Mouse (Mus musculus): ENCODE measurements at regions not wholly inside any gene's neighbourhood (a gene's known extent, or its start where the extent isn't known, plus 50 kb on each side); places are given as distances from the start of the nearest gene placed in this dataset.

GRCm38 (mm10) chr3:121902246-121902645 is 50.1 kb upstream of the Arhgap29 start:
- no peak for DNase-seq (ENCODE audit: low spot score in 2 of 2)

- DNase-seq (ENCODE audit: low spot score in 2 of 2): no peak
Measured at GRCm38 (mm10) chr3:121900429-121900844, 51.9 kb upstream of the Arhgap29 start.

GRCm38 (mm10) chr3:121897821-121898574 is 54.3 kb upstream of the Arhgap29 start:
- DNase-seq (ENCODE audit: low spot score in 2 of 2): no peak

GRCm38 (mm10) chr3:121893606-121894005 is 58.7 kb upstream of the Arhgap29 start:
- DNase-seq (ENCODE audit: low spot score in 2 of 2): no peak

- no peak for DNase-seq (ENCODE audit: low spot score in 2 of 2)
Measured at GRCm38 (mm10) chr3:121892675-121893074, 59.7 kb upstream of the Arhgap29 start.

- no peak for DNase-seq (ENCODE audit: low spot score in 2 of 2)
Measured at GRCm38 (mm10) chr3:121891338-121891737, 61.0 kb upstream of the Arhgap29 start.

- no peak for DNase-seq (ENCODE audit: low spot score in 2 of 2)
Measured at GRCm38 (mm10) chr3:121890563-121890962, 61.8 kb upstream of the Arhgap29 start.

GRCm38 (mm10) chr3:121886870-121887605 is 65.3 kb upstream of the Arhgap29 start:
- no peak for DNase-seq (ENCODE audit: low spot score in 2 of 2)

- no peak for DNase-seq (ENCODE audit: low spot score in 2 of 2)
Measured at GRCm38 (mm10) chr3:121886309-121886708, 66.0 kb upstream of the Arhgap29 start.

- DNase-seq (ENCODE audit: low spot score in 2 of 2): no peak
Measured at GRCm38 (mm10) chr3:121885265-121886178, 66.8 kb upstream of the Arhgap29 start.

GRCm38 (mm10) chr3:121884328-121885248 is 67.8 kb upstream of the Arhgap29 start:
- DNase-seq (ENCODE audit: low spot score in 2 of 2): peak; percentile 93 to 96

- DNase-seq (ENCODE audit: low spot score in 2 of 2): no peak
Measured at GRCm38 (mm10) chr3:121880355-121880754, 65.3 kb upstream of the Abcd3 start.

- no peak for DNase-seq (ENCODE audit: low spot score in 2 of 2)
Measured at GRCm38 (mm10) chr3:121875072-121875471, 60.0 kb upstream of the Abcd3 start.

GRCm38 (mm10) chr3:121874576-121874975 is 59.5 kb upstream of the Abcd3 start:
- DNase-seq (ENCODE audit: low spot score in 2 of 2): no peak

- no peak for DNase-seq (ENCODE audit: low spot score in 2 of 2)
Measured at GRCm38 (mm10) chr3:121873572-121873971, 58.5 kb upstream of the Abcd3 start.

- no peak for DNase-seq (ENCODE audit: low spot score in 2 of 2)
Measured at GRCm38 (mm10) chr3:121872685-121873084, 57.6 kb upstream of the Abcd3 start.

- DNase-seq (ENCODE audit: low spot score in 2 of 2): no peak
Measured at GRCm38 (mm10) chr3:121871795-121872194, 56.7 kb upstream of the Abcd3 start.

- DNase-seq (ENCODE audit: low spot score in 2 of 2): no peak
Measured at GRCm38 (mm10) chr3:121870726-121871125, 55.6 kb upstream of the Abcd3 start.

- no peak for DNase-seq (ENCODE audit: low spot score in 2 of 2)
Measured at GRCm38 (mm10) chr3:121869694-121870093, 54.6 kb upstream of the Abcd3 start.

GRCm38 (mm10) chr3:121867301-121867700 is 52.2 kb upstream of the Abcd3 start:
- DNase-seq (ENCODE audit: low spot score in 2 of 2): no peak

Measured in frontal cortex, postnatal 25 days (tissue).